Mouse (Mus musculus): ENCODE results near the gene Coq2. TPM values are rescaled to one million over a fixed set of nuclear protein-coding genes. Genes with fewer than 3 reads are reported as not detected.

Gene Coq2
- total RNA-seq, 2 experiments from 2014 or later, result 76.4 to 77.0 TPM

DNA sequence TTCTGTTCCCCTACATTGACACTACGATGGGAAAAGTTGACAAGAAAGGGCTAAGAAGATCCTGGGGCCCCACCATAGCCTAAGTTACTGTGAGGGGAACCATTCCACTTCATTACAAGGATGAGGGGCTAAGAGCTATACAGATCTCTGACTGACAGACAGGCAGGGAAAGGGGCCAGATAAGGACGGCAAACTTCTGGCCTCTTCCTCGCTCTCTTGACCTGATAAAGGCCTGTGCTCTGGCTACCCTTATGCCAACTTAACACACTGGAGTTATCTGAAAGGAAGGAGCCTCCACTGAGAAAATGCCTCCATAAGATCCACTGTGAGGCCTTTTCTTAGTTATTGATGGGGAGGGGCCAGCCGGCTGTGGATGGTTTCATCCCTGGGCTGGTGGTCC lies 39.0 kb downstream of the Coq2 start:
- TF ChIP-seq CTCF (IDR thresholded peaks at IDR 0.05), result no peak
- intact Hi-C loops (cut with DNase I), result no loop called here
- DNase-seq (ENCODE audit: extremely low spot score in 1 of 2, low spot score in 2 of 2), result no peak

DNA sequence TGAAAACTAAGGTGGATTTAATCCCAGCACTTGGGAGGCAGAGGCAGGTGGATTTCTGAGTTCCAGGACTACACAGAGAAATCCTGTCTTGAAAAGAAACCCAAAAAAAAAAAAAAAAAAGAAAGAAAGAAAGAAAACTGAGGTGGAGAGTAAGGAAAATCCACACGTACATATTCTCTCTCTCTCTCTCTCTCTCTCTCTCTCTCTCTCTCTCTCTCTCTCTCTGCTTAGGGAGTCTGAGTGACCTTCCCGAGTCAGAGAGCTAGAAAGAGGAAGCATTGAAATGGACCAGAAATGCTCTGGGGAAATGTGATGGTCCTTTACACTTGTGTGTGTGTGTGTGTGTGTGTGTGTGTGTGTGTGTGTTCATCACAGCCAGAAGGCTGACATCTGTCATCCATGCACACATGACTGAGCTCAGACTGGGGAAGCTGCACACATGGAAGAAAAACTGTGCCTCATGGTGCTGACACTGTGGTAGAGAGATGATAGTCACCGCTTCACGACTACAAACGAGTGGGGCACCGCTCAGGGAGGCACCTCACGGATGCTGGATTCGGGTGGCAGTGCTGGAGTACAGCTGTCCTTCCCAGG lies 40.0 kb downstream of the Coq2 start:
- no peak for DNase-seq (ENCODE audit: extremely low spot score in 1 of 2, low spot score in 2 of 2)
- Histone ChIP-seq H3K27ac (no peak overlapping the region), H3K4me3 (no peak overlapping the region)
- intact Hi-C loops (cut with DNase I), result no loop called here
- no peak for TF ChIP-seq CTCF (IDR thresholded peaks at IDR 0.05)

More for the DNA sequence above, 39.0 kb downstream of the Coq2 start:
- Histone ChIP-seq H3K4me3 (no peak overlapping the region), H3K27ac (no peak overlapping the region)

DNA sequence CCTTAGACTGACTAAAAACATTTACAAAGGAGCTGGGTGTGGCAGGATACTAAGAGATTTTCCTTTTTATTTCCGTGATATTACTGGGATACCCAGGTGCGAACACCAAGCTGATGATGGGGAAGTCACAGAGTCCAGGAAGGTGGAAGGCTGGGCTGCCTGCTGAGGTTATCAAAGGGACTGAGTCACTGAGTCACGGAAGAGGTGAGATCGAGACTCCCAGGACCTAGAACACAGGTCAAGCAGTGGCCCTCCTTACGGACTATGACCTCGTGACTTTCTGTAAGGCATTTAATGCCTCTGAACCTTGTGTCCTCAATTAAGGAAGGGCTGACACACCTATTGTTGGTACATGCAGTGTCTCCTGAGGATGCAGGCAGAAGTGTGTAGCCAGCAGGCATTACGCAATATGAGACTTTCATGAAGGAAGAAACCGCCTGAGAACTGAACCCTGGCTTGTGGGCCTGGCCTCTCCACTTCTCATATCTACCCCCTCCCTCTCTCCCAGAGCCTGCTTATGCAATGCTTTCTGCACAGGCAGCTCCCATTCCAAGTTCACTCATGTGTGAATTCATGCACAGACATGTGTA lies 42.3 kb downstream of the Coq2 start:
- intact Hi-C loops (cut with DNase I), result no loop called here
- Histone ChIP-seq H3K27ac (no peak overlapping the region), H3K4me3 (no peak overlapping the region)
- no peak for TF ChIP-seq CTCF (IDR thresholded peaks at IDR 0.05)
- no peak for DNase-seq (ENCODE audit: extremely low spot score in 1 of 2, low spot score in 2 of 2)

DNA sequence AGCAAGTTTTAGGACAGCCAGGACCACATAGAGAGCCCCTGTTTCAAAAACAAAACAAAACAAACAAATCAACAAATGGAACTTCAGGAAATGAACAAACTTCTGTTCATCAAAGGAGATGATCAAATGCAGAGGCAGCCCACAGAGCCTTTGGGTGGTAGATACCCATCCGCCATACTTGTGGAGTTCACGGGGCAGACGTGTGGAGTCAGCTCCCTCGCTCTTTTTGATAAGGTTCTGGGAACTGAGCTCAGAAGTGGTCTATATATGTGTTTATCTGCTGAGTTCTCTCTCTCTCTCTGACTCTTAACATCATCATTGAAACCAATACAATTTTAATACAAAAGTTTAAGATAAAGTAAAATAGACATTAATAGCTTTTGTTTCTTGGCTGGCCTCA lies 46.1 kb downstream of the Coq2 start:
- Histone ChIP-seq H3K27ac (no peak overlapping the region), H3K4me3 (no peak overlapping the region)
- intact Hi-C loops (cut with DNase I), result no loop called here
- no peak for DNase-seq (ENCODE audit: extremely low spot score in 1 of 2, low spot score in 2 of 2)
- no peak for TF ChIP-seq CTCF (IDR thresholded peaks at IDR 0.05)

DNA sequence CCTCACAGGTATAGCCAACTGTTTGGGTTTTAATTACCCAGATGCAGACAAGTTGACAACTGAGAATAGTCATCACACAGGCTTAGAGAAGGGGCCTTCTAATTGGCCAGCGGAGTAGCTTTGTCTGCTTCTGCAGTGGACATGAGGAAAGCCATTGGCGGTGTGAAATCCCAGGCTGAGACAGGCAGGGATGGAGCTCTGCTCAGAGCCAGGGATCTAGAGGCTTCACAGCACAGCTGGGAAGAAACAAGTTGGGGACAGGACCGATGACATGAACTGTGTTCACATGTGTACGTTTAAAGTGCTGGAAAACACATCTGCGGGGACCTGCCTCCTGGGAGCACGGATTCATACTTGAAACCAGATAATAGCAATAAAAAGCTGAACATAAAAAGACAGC lies 48.4 kb downstream of the Coq2 start:
- no peak overlapping the region for H3K27ac ChIP-seq
- intact Hi-C loops (cut with DNase I), result no loop called here
- no peak for TF ChIP-seq CTCF (IDR thresholded peaks at IDR 0.05)
- H3K4me3 ChIP-seq, result no peak overlapping the region
- DNase-seq (ENCODE audit: extremely low spot score in 1 of 2, low spot score in 2 of 2), result no peak

DNA sequence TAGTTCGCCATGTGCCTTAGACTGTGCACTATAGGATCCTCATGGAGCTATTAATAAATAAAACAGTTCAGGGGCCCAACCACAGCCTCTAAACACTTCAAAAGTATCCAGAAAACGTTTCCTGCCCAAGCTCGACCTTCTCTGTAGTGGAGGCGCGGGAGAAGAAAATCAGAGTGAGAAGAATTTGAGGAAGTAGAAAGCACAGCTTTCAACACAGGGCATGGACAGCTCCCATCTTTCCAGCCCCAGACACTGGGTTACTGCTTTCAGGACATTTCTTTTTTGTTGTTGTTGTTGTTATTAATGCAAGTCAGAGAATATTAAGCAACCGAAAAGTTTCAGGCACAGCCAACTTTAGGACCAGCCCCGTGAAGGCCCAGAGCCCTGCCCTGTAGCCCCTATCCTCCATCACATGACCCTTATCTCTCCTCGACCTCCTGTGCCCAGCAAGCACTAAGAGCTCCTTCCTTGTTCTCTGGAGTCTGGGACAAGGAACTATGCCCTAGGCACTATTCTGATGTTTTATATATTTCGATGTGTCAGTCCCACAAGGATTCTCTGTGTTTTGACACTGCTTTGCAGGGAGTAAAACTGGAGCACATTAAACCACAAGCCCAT lies 50.1 kb downstream of the Coq2 start:
- no peak for TF ChIP-seq CTCF (IDR thresholded peaks at IDR 0.05)
- no peak for DNase-seq (ENCODE audit: extremely low spot score in 1 of 2, low spot score in 2 of 2)
- intact Hi-C loops (cut with DNase I), result no loop called here
- Histone ChIP-seq H3K27ac (no peak overlapping the region), H3K4me3 (no peak overlapping the region)

DNA sequence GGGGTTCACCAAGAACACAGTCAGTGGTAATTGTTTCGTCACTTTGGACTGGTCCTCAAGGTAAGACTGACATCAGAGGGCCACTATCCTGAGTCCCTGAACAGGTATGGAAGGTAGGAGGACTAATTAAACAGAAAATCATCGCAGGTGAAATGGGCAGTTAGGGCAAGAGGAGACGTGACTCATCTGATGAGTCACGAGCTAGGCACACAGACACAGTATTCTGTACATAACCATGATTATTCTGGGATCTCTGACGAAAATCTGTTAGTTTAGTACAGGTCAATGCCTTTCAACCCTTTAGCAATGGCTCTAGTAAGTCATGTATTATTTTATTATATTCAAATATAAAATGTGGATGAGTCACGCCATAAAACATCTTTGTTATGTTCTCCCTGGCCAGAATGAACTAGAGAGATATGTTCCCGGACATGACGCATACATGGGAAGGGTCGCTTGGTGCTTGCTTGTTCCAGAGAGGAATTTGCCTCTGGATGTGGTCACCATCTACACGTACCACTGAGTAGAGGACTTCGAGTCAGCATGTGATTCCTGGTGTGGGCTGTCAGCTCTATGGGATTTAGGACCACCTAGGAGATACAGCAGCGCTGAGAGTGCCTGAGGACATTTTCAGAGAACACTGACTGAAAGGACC lies 52.3 kb downstream of the Coq2 start:
- Histone ChIP-seq H3K27ac (no peak overlapping the region), H3K4me3 (no peak overlapping the region)
- intact Hi-C loops (cut with DNase I), result no loop called here
- TF ChIP-seq CTCF (IDR thresholded peaks at IDR 0.05), result no peak
- DNase-seq (ENCODE audit: extremely low spot score in 1 of 2, low spot score in 2 of 2), result no peak

DNA sequence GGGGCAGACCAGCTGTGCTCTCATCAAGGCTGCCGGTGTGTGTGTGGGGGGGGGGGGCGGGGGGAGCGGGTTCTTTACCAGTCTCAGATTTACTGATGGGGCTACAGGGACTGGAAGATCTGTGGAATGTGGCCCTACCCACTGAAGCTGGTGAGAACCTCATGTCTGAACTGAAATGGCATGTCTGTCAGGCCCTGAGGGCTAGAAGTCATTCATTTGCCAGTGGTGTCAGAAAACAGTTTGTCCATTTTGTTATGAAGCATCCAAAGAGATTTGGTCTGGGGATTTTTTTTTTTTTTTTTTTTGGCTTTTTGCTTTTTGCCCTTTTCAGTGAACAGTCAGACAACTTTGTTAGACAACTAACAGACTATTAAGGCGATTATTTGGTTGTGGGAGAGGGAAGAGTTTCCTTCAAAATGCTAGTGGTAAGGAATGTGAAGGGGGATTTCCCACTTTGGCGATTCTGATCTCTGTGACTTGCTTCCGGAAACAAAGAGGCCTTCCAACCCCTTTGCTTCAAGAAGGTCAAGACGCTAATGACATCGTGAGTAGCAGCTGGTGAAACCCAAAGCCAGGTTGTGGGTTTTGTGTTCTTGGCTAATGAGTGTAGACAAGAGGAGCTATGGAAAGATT lies 52.9 kb downstream of the Coq2 start:
- no peak overlapping the region for H3K27ac ChIP-seq
- H3K4me3 ChIP-seq, result no peak overlapping the region
- DNase-seq (ENCODE audit: extremely low spot score in 1 of 2, low spot score in 2 of 2), result no peak
- TF ChIP-seq CTCF (IDR thresholded peaks at IDR 0.05), result no peak
- intact Hi-C loops (cut with DNase I), result no loop called here

DNA sequence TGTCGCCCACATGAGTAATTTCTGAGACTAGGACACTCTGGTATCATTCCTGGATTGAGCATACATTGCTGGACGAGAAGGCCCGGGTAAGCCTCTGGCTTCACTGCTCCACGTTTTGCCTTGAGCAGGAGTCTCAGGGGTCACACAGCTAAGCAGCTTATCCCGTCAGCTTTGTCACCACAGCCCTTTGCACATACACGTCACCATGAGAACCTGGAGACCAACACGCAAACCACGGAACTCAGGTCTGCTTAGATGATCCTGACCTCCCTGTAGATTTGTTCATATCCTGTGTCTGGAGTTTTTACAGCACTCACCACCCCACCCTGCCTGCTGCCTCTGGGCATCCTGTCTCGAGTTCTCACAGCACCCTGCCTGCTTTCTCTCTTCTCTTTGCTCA lies 54.0 kb downstream of the Coq2 start:
- intact Hi-C loops (cut with DNase I), result no loop called here
- no peak for TF ChIP-seq CTCF (IDR thresholded peaks at IDR 0.05)
- no peak overlapping the region for H3K27ac ChIP-seq
- no peak for DNase-seq (ENCODE audit: extremely low spot score in 1 of 2, low spot score in 2 of 2)
- no peak overlapping the region for H3K4me3 ChIP-seq

DNA sequence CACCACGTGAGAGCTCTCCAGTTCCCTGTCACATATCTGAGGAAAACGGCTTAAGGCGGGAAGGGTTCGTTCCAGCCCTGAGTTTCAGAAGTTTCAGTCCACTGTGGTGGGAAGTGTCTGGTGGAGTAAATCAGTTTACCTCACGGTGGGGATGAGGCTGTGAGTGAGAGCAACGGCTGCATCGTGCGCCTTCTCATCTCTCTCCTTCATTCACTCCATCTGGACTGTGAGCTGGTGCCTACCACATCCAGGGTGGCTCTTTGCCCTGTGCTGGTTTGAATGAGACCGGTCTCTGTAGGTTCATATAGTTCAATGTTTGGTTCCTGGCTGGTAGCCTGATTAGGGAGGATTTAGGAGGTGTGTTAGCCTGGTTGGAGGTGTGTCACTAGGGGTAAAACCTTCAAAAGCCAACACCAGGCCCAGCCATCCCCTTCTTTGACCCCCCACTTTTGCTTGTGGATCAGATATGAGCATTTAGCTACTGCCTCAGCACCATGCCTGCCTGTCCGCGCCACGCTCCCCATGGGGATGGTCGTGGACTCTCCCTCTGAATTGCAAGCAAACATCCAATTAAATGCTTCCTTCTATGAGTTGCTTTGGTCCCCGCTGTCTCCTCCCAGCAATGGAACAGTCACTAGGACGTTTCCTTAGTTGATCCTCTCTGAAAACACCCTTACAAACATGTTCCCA lies 55.2 kb downstream of the Coq2 start:
- Histone ChIP-seq H3K27ac (no peak overlapping the region), H3K4me3 (no peak overlapping the region)
- intact Hi-C loops (cut with DNase I), result no loop called here
- no peak for DNase-seq (ENCODE audit: extremely low spot score in 1 of 2, low spot score in 2 of 2)
- TF ChIP-seq CTCF (IDR thresholded peaks at IDR 0.05), result no peak

DNA sequence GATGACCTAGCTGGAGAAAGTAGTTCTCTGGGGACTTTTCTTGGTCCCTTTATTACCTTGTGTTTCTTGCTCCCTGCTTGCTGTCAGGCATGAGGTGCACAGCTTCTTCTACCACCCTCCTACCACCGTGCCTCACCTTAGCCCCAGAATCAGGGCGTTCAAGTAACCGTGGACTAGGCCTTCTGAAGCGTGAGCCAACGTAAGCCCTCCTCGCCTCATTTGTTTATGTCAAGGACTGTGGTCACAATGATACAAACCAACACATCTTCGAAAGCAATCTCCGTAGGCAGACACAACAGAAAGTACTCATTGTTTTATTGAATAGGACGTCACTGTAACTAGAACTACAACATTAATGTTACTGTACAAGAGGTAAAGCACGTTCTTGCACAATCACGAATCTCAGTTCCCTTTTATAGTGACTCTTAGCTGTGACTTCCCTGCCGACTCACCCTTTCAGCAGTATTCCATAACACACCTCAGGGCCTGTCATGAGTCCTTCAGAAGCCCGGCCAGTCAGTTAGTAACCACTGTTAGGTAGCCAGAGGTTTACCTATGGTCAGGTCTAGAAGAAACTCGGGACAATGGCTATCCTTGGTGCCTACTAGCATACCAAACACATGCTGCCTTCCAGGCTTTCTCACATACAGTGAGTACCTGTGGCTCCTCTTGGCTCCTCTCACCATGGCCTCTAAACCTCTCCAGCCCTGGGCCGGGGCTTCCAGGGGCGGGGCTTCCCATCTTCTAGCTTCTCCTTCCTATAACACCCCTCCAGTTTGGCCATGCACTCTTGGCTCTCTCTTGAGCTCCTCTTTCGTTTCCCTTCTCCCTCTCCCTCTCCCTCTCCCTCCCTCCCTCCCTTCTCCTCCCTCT lies 60.8 kb downstream of the Coq2 start:
- no peak overlapping the region for H3K27ac ChIP-seq
- TF ChIP-seq CTCF (IDR thresholded peaks at IDR 0.05), result no peak

More for the DNA sequence above, 60.8 kb downstream of the Coq2 start:
- intact Hi-C loops (cut with DNase I), result no loop called here
- no peak for DNase-seq (ENCODE audit: extremely low spot score in 1 of 2, low spot score in 2 of 2)
- H3K4me3 ChIP-seq, result no peak overlapping the region

All from left cerebral cortex, adult 2 months (tissue).